Mouse (Mus musculus) limb, embryonic 13.5 days (tissue): ENCODE data around the gene Ccdc88c. TPM values are rescaled to one million over a fixed set of nuclear protein-coding genes. Genes with fewer than 3 reads are reported as not detected.

Experiments
- ATAC-seq: fragments of 200-750 bp; cut with Nextera tagmentation; 2 replicates; pipeline ENCODE4 v1.8.0; 2017; ENCODE audit warnings: low read depth, moderate number of reproducible peaks, moderate TSS enrichment; ENCODE audit not compliant: low FRiP score
- H3K27ac ChIP-seq: fragments of 300-500 bp; sonication (generic); 2 replicates; pipeline ENCODE4 v1.5.1; 2015; ENCODE audit warnings: inconsistent platforms, mild to moderate bottlenecking, moderate library complexity
- H3K27me3 ChIP-seq: fragments of 300-500 bp; sonication (generic); 2 replicates; pipeline ENCODE4 v1.6.1; 2015; ENCODE audit warnings: mild to moderate bottlenecking, inconsistent platforms
- H3K36me3 ChIP-seq: fragments of 300-500 bp; sonication (generic); 2 replicates; pipeline ENCODE4 v1.6.1; 2015; ENCODE audit warnings: inconsistent platforms, mild to moderate bottlenecking, moderate library complexity
- H3K4me1 ChIP-seq: fragments of 300-500 bp; sonication (generic); 2 replicates; pipeline ENCODE4 v1.6.1; 2015; ENCODE audit warnings: inconsistent platforms
- H3K4me2 ChIP-seq: fragments of 300-500 bp; sonication (generic); replicated peaks from 2 replicates; pipeline ENCODE4 v1.6.1; 2015; ENCODE audit warnings: inconsistent platforms, mild to moderate bottlenecking, moderate library complexity
- H3K4me3 ChIP-seq: fragments of 300-500 bp; sonication (generic); 2 replicates; pipeline ENCODE4 v1.5.1; 2015; ENCODE audit warnings: moderate library complexity, mild to moderate bottlenecking, inconsistent platforms
- H3K9ac ChIP-seq: fragments of 300-500 bp; sonication (generic); 2 replicates; pipeline ENCODE4 v1.6.1; 2015; ENCODE audit warnings: mild to moderate bottlenecking, inconsistent platforms
- H3K9me3 ChIP-seq: fragments of 300-500 bp; sonication (generic); 2 replicates; pipeline ENCODE4 v1.6.1; 2016; ENCODE audit warnings: inconsistent platforms
- WGBS: fragments of 180-500 bp; shearing (Covaris S2); methylation state at CpG from one replicate; pipeline ENCODE4 v1.1.7; 2015; 5-methylcytosine and 5-hydroxymethylcytosine counted together
- polyA plus RNA-seq: library from polyadenylated mRNA; unstranded; fragments of >200 nt; fragmentation: Nextera tagmentation; extraction: Ambion mirVana; gene quantifications from 2 replicates; pipeline ENCODE4 v1.2.1, GENCODE M21; 2015

Gene Ccdc88c
- polyA plus RNA-seq, 1 experiment from 2014 or later: 3.7 TPM

- Histone ChIP-seq H3K4me1 (peaks cover 20% of the 10 kb centered on the region), H3K27me3 (peaks cover 71% of the 10 kb centered on the region), H3K36me3 (no peaks in the 10 kb centered on the region)
These were observed 128.0 kb downstream of the Ccdc88c start for GRCm38 (mm10) chr12:100900901-100901300.

GRCm38 (mm10) chr12:100899111-100899640 is 129.7 kb downstream of the Ccdc88c start:
- WGBS: under 1% methylated on average over 30 of the region's 30 CpGs
- peak overlapping the region; percentile 38 for H3K4me3 ChIP-seq
- ATAC-seq: peak; percentile 36; the same call in 1 of the 2 replicates

More at GRCm38 (mm10) chr12:100900901-100901300, 128.0 kb downstream of the Ccdc88c start:
- Histone ChIP-seq H3K4me2 (no peak overlapping the region), H3K27ac (no peak overlapping the region), H3K9ac (no peak overlapping the region), H3K9me3 (no peaks in the 10 kb centered on the region), H3K4me3 (no peak overlapping the region)
- no peak for ATAC-seq
- WGBS: 73% methylated on average over 6 of the region's 6 CpGs

GRCm38 (mm10) chr12:100897736-100898650 is 130.9 kb downstream of the Ccdc88c start:
- Histone ChIP-seq H3K36me3 (no peaks in the 10 kb centered on the region), H3K4me1 (peaks cover 20% of the 10 kb centered on the region), H3K27me3 (peaks cover 73% of the 10 kb centered on the region), H3K4me3 (peak overlapping the region; percentile 38), H3K9ac (no peak overlapping the region), H3K9me3 (no peaks in the 10 kb centered on the region), H3K4me2 (peak overlapping the region; percentile 72), H3K27ac (no peak overlapping the region)
- 27% methylated on average over 12 of the region's 12 CpGs for WGBS
- ATAC-seq: no peak

More at GRCm38 (mm10) chr12:100899111-100899640, 129.7 kb downstream of the Ccdc88c start:
- Histone ChIP-seq H3K9me3 (no peaks in the 10 kb centered on the region), H3K4me1 (peaks cover 20% of the 10 kb centered on the region), H3K4me2 (peak overlapping the region; percentile 72), H3K27ac (no peak overlapping the region), H3K36me3 (no peaks in the 10 kb centered on the region), H3K27me3 (peaks cover 77% of the 10 kb centered on the region), H3K9ac (0 out of 2 replicates have a peak overlapping the region, but pooled peaks have one; percentile 54)

DNA sequence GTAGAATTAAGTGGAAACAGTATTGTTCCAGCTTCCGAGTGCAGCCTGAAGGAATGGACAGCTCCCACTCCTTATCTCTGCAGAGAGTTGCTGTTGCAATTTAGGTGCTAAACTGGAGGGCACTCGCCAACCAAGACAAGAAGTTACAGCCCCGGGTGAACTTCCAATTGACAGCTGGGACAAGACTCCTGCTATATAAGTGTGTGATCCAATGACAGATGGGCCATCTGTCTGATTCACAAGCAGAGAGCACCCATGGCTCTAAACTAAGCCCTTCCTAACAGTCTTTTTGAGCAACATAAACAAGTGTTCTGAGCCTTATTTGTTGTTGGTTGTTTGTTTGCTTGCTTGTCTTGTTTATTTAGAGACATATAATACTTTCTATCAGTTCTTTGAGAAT is 132.2 kb downstream of the Ccdc88c start:
- Histone ChIP-seq H3K4me2 (no peak overlapping the region), H3K4me1 (peaks cover 20% of the 10 kb centered on the region), H3K9ac (no peak overlapping the region), H3K27me3 (peaks cover 63% of the 10 kb centered on the region), H3K27ac (no peak overlapping the region), H3K9me3 (no peaks in the 10 kb centered on the region), H3K36me3 (no peaks in the 10 kb centered on the region), H3K4me3 (no peak overlapping the region)
- WGBS: 18% methylated on average over 3 of the region's 3 CpGs
- no peak for ATAC-seq

DNA sequence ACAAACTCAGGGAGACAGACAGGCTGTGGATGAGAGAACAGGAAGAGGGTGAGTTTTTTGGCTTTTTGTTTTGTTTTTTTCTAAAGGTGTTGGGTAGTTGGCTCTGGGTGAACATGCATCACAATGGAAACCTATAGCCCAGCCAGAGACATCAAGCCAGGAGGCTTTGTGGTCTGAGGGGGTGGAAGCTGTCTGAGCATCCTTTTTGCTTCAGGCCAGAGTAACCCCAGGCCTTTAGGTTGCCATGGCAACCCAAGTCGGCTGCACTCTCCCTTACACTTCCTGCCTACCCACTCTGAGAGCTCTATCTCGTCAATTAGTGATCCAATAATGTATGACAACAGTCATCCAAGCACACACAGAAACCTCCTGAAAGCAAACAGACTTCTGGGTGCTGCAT is 133.4 kb downstream of the Ccdc88c start:
- Histone ChIP-seq H3K27ac (no peak overlapping the region), H3K9me3 (no peaks in the 10 kb centered on the region), H3K4me3 (no peak overlapping the region), H3K4me1 (peaks cover 20% of the 10 kb centered on the region), H3K4me2 (no peak overlapping the region), H3K36me3 (no peaks in the 10 kb centered on the region), H3K9ac (no peak overlapping the region), H3K27me3 (peaks cover 52% of the 10 kb centered on the region)
- 13% methylated on average over 2 of the region's 2 CpGs for WGBS
- ATAC-seq: no peak

- H3K4me1 ChIP-seq: no peaks in the 10 kb centered on the region
- H3K36me3 ChIP-seq: no peaks in the 10 kb centered on the region
- 82% methylated on average over 3 of the region's 3 CpGs for WGBS
- H3K9ac ChIP-seq: no peak overlapping the region
- no peak overlapping the region for H3K4me2 ChIP-seq
- ATAC-seq: no peak
- H3K9me3 ChIP-seq: no peaks in the 10 kb centered on the region
- H3K4me3 ChIP-seq: no peak overlapping the region
- H3K27ac ChIP-seq: no peak overlapping the region
- peaks cover 18% of the 10 kb centered on the region for H3K27me3 ChIP-seq
These were observed 138.3 kb downstream of the Ccdc88c start for GRCm38 (mm10) chr12:100890548-100890947.

- no peak for ATAC-seq
- H3K4me2 ChIP-seq: no peak overlapping the region
- WGBS: 36% methylated on average over 12 of the region's 12 CpGs
These were observed 141.0 kb downstream of the Ccdc88c start for GRCm38 (mm10) chr12:100887801-100888258.

GRCm38 (mm10) chr12:100886877-100887276 is 142.0 kb downstream of the Ccdc88c start:
- Histone ChIP-seq H3K27me3 (peaks cover 18% of the 10 kb centered on the region), H3K4me2 (no peak overlapping the region), H3K9ac (no peak overlapping the region), H3K27ac (no peak overlapping the region), H3K4me1 (no peaks in the 10 kb centered on the region), H3K36me3 (no peaks in the 10 kb centered on the region), H3K9me3 (no peaks in the 10 kb centered on the region), H3K4me3 (no peak overlapping the region)
- 83% methylated on average over 4 of the region's 4 CpGs for WGBS
- no peak for ATAC-seq

More at GRCm38 (mm10) chr12:100887801-100888258, 141.0 kb downstream of the Ccdc88c start:
- H3K9me3 ChIP-seq: no peaks in the 10 kb centered on the region
- no peaks in the 10 kb centered on the region for H3K36me3 ChIP-seq
- H3K4me3 ChIP-seq: no peak overlapping the region
- H3K4me1 ChIP-seq: no peaks in the 10 kb centered on the region
- no peak overlapping the region for H3K9ac ChIP-seq
- H3K27me3 ChIP-seq: peaks cover 18% of the 10 kb centered on the region
- no peak overlapping the region for H3K27ac ChIP-seq

DNA sequence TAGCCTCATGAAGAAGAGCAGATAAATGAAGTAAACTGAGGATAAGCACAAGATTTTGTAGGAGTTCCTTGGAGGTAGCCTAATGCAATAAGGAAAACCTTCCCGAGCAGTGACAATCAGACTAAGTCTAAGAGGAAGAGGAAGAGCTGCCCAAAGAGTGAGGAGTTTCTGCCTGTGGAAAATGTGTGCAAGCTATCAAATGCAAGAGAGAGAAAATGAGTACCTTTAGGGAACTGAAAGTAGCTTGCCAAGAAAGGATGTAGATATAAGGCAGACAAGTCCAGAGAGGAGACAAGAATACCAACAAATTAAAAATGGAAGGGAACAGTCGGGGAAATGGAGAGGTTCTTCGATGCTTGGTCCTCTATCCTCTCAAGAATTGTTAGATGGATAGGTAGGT is 143.3 kb downstream of the Ccdc88c start:
- H3K9me3 ChIP-seq: no peaks in the 10 kb centered on the region

GRCm38 (mm10) chr12:100883168-100883567 is 145.7 kb downstream of the Ccdc88c start:
- no peak for ATAC-seq
- H3K4me2 ChIP-seq: no peak overlapping the region
- peaks cover 18% of the 10 kb centered on the region for H3K27me3 ChIP-seq
- no peaks in the 10 kb centered on the region for H3K36me3 ChIP-seq
- no peaks in the 10 kb centered on the region for H3K9me3 ChIP-seq
- 55% methylated on average over 7 of the region's 7 CpGs for WGBS
- no peak overlapping the region for H3K4me3 ChIP-seq
- no peak overlapping the region for H3K27ac ChIP-seq
- H3K9ac ChIP-seq: no peak overlapping the region
- H3K4me1 ChIP-seq: no peaks in the 10 kb centered on the region

More for the DNA sequence above, 143.3 kb downstream of the Ccdc88c start:
- Histone ChIP-seq H3K27ac (no peak overlapping the region), H3K4me1 (no peaks in the 10 kb centered on the region), H3K4me3 (no peak overlapping the region), H3K9ac (no peak overlapping the region), H3K4me2 (no peak overlapping the region), H3K36me3 (no peaks in the 10 kb centered on the region), H3K27me3 (peaks cover 18% of the 10 kb centered on the region)
- ATAC-seq: no peak
- WGBS: 89% methylated on average over 3 of the region's 3 CpGs

DNA sequence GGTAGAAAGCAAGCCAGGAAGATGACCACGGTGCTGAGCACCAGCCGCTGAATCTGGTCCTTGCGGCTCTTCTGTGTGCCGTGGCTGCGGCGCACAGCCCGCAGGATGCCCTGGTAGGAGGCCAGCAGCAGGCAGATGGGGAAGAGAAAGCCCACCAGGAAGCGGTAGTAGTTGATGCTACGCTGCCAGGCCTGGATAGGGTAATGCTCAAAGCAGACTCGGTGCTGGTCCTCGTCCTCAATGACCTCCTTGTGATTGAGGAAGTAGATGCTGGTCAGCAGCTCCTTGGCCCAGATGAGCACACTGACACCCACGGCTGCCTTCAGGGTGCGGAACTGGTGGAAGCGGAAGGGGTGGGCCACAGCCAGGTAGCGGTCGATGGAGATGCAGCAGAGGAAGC is 150.3 kb downstream of the Ccdc88c start:
- 91% methylated on average over 16 of the region's 16 CpGs for WGBS
- Histone ChIP-seq H3K27me3 (no peaks in the 10 kb centered on the region), H3K27ac (no peak overlapping the region), H3K36me3 (no peaks in the 10 kb centered on the region), H3K4me1 (no peaks in the 10 kb centered on the region), H3K9me3 (no peaks in the 10 kb centered on the region), H3K4me3 (no peak overlapping the region), H3K9ac (no peak overlapping the region), H3K4me2 (no peak overlapping the region)
- ATAC-seq: no peak

DNA sequence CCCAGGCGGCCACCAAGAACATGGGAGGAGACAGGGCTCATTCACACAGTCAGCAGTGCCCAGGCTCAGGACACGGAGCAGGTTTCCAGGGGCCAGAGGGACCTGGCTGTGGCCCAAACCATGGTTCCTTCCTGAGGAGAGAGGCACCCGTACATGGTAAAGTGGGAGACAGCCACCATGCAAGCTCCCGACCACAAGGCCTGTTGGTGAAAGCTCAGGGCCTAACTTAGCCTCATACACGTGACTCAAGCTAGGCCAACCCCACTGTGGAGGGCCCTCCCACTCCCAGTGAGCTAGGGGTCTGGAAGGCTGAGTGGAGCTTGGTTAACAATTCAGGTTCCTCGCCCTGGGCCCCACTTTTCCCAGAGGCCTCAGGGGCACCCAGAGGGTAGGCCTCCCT is 150.9 kb downstream of the Ccdc88c start:
- no peak overlapping the region for H3K9ac ChIP-seq
- no peak overlapping the region for H3K4me2 ChIP-seq
- no peaks in the 10 kb centered on the region for H3K4me1 ChIP-seq
- no peak for ATAC-seq
- H3K27ac ChIP-seq: no peak overlapping the region
- no peaks in the 10 kb centered on the region for H3K36me3 ChIP-seq
- H3K4me3 ChIP-seq: no peak overlapping the region
- H3K9me3 ChIP-seq: no peaks in the 10 kb centered on the region
- WGBS: 73% methylated on average over 6 of the region's 6 CpGs
- H3K27me3 ChIP-seq: no peaks in the 10 kb centered on the region
